Mouse (Mus musculus): ENCODE results near the gene Drc1. TPM values are rescaled to one million over a fixed set of nuclear protein-coding genes. Genes with fewer than 3 reads are reported as not detected.

The Drc1 gene
- total RNA-seq, 2 experiments from 2014 or later = 17.4 to 20.1 TPM

DNA sequence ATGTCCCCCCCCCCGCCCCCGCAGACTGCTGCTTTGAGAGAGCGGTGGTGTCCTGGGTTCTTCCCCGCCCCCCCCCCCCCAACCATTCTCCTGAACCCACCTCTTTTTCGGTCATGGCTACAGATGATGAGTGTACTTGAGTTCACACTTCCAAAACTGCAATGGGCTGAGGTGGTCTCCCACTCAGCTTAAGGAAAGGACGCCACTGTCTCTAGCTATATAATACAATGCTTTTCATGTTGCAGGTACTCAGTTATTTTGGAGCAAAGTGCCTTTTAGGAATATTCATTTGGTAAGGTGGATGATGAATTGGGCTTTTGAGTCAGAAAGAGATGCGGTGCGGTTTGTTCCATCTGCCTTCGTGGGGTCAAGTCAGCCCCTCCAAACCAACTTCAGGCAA is 324 bp upstream of the Drc1 start:
- no peak for DNase-seq (ENCODE audit: extremely low spot score in 1 of 2, low spot score in 2 of 2)
- intact Hi-C loops (cut with DNase I) = no loop called here

DNA sequence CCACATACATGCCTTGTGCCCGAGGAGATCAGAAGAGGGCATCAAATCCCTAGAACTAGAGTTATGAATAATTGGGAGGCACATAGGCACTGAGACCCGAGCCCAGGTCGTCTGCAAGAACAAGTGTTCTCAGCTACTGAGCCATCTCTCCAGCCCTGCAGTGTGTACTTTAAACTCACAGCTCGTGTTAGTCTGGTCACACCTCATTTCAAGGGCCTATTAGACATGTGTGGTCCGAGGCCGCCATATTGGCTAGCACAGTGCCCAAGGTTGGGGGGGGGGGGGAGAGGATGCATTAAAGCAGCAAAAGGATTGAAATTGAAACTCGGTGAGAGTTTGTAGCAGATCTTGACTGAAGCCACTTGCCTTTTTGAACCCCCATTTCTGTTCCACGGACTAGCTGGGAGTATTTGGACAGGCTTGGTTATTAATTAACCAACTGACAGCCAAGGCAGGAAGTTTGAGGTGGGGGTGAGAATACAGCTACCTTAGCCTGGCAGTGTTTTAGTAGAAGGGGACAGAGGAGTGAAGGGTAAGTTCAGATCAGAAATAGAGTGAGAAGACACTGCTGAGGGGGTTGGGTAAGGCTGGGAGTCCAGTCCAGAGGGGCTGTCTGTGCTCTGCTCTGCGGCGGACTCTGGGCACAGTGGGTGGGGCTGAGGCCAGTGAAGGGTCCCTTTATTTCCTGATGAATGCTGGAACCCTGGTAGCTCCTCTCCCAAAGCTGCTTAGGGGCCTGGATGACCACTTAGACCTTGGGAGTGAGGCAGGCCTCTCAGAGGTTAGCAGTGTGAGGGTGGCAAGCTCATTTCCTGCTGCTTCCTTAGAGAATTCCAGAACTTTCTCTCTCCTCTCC is 5.0 kb downstream of the Drc1 start:
- intact Hi-C loops (cut with DNase I) = no loop called here
- no peak for DNase-seq (ENCODE audit: extremely low spot score in 1 of 2, low spot score in 2 of 2)

DNA sequence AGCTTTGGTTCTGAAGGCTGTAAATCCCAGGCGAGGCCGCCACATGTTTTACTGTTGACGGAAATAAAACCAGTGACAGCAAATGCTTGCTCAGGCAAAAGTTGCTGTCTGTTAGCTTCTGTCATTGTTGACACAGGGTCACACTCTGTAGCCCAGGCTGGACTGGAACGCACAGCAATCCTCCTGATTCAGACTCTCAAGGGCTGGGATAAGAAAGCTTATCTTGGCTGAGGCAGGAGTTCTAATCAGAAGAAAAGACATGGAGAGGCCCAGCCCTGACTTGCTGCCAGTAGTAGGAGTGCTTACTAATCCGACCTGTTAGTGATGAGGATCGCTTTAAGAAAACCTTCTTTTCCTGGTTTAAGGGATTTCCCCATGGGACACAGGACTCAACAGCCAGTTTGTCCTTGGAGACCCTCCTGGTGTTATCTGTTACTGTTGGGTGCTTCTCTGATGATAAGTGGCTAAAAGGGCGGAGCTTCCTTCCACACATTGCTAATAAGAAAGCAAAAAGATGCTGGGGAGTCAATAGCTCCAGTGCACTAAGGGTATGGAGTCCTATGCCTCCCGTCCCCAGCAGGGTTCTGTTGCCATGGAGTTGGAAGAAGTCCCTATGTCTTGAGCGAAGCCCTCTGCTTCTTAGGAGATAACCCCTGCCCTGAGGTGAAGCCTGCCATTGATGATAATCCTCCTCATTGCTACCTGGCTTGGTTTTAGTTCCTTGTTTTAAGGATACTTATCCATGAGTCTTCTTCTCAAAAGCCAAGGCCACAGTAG is 6.1 kb downstream of the Drc1 start:
- intact Hi-C loops (cut with DNase I) = no loop called here
- no peak for DNase-seq (ENCODE audit: extremely low spot score in 1 of 2, low spot score in 2 of 2)

DNA sequence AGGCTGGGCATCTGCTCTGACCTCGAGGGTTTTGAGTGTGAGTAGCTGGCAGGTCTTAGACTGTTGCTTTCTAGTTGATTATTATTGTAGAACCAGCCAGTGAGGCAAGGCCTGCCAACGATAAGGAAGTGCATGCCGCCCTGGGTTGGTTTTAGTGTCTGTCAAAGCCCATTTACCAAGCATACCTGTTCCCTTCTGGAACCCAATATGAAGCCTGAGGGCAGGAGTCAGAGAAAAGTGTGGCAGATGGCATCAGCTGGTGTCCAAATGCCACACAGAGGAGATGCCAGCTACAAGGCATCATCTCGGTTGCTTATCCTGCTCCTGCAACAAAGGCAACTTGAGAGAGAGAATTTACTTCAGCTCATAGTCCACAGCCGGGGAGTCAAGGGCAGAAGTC is 59.6 kb downstream of the Drc1 start:
- intact Hi-C loops (cut with DNase I) = no loop called here
- no peak for DNase-seq (ENCODE audit: extremely low spot score in 1 of 2, low spot score in 2 of 2)

DNA sequence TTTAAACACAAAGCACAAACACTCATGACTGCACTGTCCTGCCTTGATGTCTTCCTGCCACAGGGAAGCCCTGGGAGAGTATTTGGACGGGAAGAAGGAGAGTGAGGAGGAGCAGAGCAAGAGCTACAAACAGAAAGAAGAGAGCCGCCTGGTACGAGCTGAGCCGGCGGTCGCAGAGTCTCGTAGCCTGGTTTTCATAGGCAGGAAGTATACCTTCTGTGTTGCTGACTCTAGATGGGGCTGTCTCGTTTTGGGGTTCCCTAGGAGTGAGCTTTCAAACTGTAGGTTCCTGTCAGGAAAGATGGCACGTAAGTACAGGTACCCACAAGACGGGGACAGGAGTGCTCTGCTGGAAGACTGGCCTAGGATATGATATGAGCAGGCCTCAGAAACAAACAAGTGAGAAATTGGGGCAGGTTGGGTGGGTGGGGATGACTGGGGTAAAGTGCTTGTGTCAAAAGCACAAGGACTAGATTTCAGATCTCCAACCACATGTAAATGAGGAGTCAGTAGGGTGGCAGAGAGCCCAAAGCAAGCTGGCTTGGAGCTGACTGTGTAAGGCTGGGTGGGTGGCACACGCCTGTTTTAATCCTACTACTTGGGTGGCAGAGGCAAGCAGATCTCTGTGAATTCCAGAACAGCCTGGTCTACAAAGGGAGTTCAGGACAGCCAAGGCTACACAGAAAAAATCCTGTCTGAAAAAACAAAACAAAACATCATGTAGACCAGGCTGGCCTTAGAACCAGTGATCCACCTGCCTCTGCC is 60.6 kb downstream of the Drc1 start:
- intact Hi-C loops (cut with DNase I) = no loop called here
- DNase-seq (ENCODE audit: extremely low spot score in 1 of 2, low spot score in 2 of 2) = no peak

DNA sequence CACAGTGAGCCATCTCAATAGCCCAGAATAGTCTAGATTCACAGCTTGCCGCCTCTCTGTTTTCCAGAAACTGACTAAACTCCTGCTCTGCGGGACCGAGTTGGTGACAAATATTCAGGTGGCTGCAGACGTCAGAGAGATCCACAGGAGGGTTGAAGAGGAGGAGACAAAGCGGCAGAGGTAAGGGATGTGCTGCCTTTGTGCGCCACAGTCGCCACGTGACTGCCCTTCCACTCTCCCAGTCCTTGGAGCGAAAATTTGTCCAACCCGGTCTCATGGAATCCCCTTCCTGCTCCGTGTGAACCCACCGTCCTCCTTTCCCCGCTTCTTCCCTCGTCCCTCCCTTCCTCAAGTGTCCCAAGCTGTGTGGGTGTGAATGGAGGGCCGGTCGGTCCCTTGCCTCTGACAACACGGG is 61.4 kb downstream of the Drc1 start:
- no peak for DNase-seq (ENCODE audit: extremely low spot score in 1 of 2, low spot score in 2 of 2)
- intact Hi-C loops (cut with DNase I) = no loop called here

DNA sequence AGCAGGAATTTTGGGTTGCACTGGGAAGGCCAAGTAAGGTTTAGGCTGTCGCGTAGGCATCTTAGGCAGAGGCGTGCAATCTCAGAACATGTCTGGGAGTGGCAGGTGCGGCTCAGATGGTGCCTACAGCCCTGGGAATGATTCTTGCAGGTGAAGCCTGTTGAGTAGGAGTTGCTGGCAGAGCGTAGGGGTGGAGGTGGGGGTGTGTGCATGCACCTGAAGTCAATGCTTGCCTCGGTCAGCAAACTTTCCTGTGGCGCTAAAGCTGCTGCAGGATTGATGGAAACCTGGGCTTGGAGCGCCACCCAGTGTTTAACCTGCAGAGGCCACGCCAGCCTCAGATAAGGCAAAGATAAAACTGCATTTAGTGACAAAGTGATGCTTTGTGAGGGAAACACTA is 61.9 kb downstream of the Drc1 start:
- DNase-seq (ENCODE audit: extremely low spot score in 1 of 2, low spot score in 2 of 2) = peak; percentile 13 to 68
- intact Hi-C loops (cut with DNase I) = no loop called here

DNA sequence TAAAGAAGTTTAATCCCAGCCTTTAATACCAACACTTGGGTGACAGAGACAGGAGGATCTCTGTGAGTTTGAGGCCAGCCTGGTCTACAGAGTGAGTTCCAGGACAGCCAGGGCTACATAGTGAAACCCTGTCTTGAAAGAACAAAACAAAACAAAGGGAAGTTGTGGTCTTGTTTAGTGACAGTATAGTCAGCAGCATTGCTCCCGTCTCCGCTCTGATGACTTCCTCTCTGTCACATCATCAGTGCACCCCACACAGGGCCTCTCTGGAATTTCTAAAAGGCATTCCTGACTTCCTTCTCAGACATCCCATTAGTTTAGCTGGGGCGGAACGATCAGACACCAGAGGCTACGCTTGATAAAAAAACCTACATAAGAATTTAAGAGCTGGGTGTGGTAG is 62.7 kb downstream of the Drc1 start:
- intact Hi-C loops (cut with DNase I) = no loop called here
- no peak for DNase-seq (ENCODE audit: extremely low spot score in 1 of 2, low spot score in 2 of 2)

DNA sequence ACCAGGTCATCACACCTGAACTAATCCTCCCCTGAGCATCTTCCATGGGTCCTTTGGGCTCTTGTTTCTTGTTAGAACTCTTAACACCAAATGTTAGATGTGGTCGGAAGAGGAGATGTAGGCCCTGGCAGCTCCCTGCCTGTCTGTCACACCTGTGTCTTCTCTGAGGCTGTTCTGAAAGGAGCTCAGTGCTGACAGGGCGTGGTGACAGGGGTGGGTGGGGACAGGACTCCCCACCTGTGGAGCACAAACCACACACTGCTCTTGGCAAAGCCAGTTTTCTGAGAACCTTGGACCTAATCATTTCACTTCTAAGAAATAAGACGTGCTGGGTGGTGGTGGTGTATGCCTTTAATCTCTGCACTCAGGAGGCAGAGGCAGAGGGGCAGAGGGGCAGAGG is 72.4 kb downstream of the Drc1 start:
- intact Hi-C loops (cut with DNase I) = no loop called here
- no peak for DNase-seq (ENCODE audit: extremely low spot score in 1 of 2, low spot score in 2 of 2)

DNA sequence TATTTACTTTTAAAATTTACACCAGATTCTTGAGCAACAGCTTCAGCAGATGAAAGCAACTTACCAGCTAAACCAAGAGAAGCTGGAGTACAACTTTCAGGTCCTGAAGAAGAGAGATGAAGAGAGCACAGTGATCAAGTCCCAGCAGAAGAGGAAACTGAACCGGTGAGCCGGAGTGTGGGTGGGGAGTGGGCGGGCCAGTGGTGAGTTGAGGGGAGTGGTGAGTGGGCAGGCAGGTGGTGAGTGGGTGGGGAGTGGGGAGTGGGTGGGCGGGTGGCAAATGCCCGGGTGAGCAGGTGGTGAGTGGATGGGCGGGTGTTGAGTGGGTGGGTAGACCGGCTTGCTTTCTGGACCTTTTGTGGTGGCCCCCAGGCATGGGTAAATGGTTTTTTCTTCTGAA is 73.9 kb downstream of the Drc1 start:
- intact Hi-C loops (cut with DNase I) = no loop called here
- DNase-seq (ENCODE audit: extremely low spot score in 1 of 2, low spot score in 2 of 2) = no peak

DNA sequence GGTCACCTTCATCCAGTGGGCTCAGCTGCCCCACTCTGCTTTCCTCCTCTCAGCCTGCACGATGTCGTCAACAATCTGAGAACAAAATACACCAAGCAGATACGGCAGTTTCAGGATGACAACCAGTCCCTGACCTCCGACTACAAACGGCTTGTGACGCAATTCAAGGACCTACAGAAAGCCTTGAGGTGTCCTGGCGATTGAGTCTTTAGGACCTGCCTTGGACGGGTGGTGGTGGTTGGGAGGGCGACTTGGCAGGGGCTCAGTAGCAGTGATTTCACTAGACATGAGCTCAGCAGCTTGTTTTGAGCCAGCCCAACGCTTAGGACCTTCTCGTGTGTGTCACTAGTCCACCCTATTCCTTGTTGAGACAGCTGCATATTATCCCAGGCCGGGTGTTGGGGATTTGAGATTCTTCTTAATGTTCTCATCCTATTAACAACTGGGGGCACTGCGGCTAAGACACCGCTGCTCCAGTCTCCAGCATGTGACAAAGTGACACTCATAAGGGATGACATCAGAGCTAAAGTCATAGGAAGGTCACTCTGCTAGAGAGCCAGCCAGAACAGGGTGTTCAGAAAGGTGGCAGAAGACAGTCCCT is 74.5 kb downstream of the Drc1 start:
- intact Hi-C loops (cut with DNase I) = no loop called here
- DNase-seq (ENCODE audit: extremely low spot score in 1 of 2, low spot score in 2 of 2) = no peak

DNA sequence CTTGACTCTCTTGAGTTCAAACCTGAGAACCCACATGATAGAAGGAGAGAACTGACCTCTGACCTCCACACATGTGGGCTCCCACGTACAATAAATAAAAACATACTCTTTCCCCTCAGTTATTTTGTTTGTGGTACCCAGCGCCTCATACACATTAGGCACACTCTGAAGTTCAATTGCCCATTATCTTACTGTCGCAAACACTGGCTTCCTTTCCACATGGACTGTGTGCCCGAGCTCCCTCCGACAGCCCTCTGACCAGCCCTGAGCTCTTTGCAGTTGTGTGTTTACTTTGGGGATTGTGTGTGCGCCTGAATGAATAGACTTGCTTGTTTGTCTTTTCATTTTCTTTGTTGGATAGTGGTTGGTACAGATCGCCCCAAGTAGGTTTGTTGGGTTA is 75.5 kb downstream of the Drc1 start:
- DNase-seq (ENCODE audit: extremely low spot score in 1 of 2, low spot score in 2 of 2) = no peak
- intact Hi-C loops (cut with DNase I) = no loop called here

DNA sequence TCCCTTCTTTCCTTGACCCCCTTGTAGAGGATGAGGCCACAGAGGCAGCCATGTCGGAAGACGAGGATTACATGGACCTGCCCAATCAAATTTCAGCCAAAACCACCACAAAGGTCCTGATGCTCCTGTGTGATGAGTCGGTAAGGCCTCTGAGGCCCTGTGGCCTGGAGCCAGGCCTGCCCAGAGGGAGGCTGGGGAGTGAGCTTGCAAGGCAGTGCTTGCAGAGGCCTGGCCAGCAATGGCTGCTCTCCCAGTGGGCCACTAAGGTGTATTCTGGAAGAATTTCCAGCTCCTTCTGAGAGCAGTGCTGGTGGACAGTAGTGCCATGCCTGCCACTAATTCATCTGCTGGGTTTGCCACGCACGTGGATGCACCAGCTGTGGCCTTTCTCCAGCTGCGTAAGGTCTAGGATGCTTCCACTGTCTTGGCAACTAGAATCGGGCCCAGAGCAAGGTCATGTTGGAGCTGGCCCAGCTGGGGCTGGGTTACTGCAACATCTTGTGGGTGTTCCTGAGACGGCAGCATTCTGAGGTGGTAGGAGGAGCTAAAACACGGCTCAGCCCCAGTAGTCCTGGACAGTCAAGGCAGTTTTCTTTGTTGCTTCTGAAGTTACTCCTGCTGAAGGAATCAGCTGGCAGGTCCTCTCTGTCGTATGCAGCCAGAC is 77.4 kb downstream of the Drc1 start:
- no peak for DNase-seq (ENCODE audit: extremely low spot score in 1 of 2, low spot score in 2 of 2)
- intact Hi-C loops (cut with DNase I) = no loop called here

DNA sequence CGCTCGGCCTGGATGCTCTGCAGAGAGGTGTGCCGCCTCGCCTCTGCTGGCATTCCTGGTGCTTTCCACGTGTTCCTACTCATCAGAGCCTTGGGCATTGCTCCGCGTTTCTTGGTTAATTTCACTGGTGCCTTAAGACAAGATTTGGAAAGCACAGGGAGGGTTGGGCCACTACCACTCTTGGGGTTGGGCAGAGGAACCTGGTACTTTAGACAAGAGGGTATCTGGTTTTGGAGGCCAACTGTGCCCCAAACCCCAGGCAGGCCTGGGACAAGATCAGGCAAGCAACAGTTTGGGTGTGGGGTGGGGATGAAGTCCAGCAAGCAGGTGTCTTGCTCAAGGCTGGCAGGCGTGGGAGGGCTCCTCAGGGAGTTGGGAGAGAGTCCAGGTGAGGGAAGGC is 86.2 kb downstream of the Drc1 start:
- DNase-seq (ENCODE audit: extremely low spot score in 1 of 2, low spot score in 2 of 2) = no peak
- intact Hi-C loops (cut with DNase I) = no loop called here

DNA sequence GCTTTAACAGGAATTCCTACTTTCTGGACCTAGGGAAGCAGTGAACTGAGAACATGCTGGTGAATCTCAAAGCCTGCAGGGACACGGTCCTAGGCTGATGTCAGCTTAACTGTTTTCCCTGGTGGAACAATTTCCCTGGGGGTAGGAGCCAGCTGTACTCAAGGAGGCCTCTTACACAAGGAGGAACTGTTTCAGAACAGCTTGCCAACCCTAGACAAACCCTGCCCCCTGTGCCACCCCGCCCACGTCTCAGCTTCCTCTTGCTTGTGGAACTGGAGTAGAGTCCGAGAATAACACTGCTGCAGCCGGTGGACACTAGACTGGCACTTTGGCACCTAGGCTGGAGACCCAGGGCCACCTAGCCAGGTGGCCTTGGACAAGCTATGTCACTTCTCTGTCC is 88.2 kb downstream of the Drc1 start:
- peak; percentile 12 to 65 for DNase-seq (ENCODE audit: extremely low spot score in 1 of 2, low spot score in 2 of 2)

DNA sequence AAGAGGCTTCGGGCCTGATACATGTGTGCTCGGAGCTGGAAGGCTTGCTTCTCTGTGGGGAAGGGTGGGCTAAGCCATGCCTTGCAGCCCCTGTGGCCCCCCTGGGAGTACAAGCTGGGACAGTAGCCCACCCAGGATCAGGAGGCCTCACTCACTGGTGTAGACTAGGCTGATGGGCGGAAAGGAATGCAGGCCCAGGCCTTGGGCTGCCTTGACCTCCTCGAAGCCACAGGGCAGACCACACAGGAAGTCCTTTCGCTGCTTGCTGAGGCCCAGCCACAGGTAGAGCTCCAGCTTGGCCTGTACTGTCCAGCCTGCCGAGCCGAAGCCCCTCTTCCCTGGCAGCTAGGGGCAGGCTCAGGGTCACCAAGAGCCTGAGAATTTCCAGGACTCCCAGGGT is 101.7 kb downstream of the Drc1 start:
- no peak for DNase-seq (ENCODE audit: extremely low spot score in 1 of 2, low spot score in 2 of 2)
- intact Hi-C loops (cut with DNase I) = no loop called here

More for the DNA sequence above, 88.2 kb downstream of the Drc1 start:
- intact Hi-C loops (cut with DNase I) = no loop called here

DNA sequence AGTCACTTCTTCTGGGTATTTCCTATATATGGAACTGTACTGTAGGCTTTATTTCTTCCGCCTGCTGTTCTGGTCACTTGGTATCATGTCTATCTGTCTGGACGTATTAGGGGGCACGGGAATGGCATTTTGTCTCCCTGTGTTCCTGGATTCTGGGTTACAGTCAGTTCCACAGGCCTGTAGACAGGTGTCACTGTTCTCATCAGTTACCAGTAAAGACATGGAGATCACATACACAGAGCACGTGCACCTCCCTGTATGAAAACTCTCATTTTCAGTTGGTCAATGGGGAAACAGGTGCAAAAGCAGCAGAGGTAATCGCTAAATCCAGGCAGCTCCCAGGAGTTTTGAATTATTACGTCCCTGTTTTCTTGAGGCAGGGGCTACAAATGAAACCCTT is 106.5 kb downstream of the Drc1 start:
- intact Hi-C loops (cut with DNase I) = no loop called here

DNA sequence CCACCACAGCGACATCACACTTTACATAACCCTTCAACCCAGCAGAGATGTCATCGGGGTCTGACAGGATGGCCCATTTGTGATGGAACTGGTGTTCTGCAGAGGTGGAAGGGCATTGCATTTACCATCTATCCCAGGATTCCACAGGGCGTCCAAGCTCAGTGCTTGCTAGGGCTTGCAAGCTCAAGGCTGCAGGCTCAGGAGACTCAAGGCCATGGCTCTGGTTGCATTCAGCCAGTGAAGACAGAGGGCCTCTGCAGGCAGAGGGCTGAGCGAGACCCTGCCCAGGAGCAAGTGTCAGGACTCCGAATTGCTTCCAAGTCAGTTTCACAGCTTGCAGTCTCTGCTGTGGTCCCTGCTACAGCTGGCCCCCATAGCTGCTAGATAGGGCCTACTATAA is 108.6 kb downstream of the Drc1 start:
- intact Hi-C loops (cut with DNase I) = loop anchor here (5.0 kb wide), 2 partner anchors 92 to 247 kb away; no protein-coding TSS in a partner anchor
- no peak for DNase-seq (ENCODE audit: extremely low spot score in 1 of 2, low spot score in 2 of 2)

More for the DNA sequence above, 106.5 kb downstream of the Drc1 start:
- DNase-seq (ENCODE audit: extremely low spot score in 1 of 2, low spot score in 2 of 2) = no peak

DNA sequence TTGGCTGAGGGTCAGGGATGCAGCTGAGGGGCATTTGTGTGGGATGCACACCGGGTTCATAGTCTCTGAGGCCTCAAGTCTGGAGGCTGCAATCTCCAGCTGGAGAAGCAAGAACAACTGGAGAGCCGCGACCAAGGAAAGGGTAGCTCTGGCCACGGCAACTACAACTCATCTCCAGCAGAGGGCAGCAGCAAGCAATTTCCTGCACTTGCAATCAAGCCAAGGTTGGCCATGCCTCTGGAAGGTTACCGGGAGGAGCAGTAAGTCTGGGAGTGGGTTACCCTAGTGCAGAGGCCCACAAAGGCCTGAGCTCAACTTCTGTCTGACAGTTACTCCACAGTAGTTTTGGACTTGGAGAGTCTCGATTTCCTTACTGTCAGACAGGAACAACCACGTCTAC is 110.3 kb downstream of the Drc1 start:
- intact Hi-C loops (cut with DNase I) = loop anchor here (5.0 kb wide), 2 partner anchors 91 to 246 kb away; no protein-coding TSS in a partner anchor
- DNase-seq (ENCODE audit: extremely low spot score in 1 of 2, low spot score in 2 of 2) = peak; percentile 39 to 70
